Mouse (Mus musculus) 3T3-L1 (cell line): ENCODE measurements around the gene Gm21721.
"Not testable (repeated sequence)": the region's sequence is repeated elsewhere in the genome, so short reads cannot be mapped to it uniquely, and the experiment has no call there.

Experiments
- DNase-seq: peaks from one replicate; pipeline ENCODE4 v3.0.0-alpha.2; 2015; ENCODE audit warnings: low read depth, low spot score

The Gm21721 gene

DNA sequence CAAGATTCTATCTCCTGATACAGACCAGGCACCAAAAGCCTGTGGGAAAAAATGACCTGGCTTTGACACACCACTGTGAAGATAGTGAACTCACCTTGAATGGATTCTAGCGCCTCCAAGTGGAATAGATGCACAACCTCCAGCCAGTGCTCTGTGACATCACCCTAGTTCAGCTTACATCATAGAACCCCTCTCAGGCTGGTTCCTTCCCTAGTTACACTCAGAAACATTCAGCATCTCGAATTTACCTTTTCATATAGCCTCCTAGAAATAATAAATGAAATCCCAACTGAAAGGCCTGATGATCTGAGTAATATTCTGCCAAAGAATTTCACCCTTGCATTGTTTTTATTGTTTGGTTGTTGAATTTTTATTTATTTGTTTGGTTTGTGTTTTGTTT is at the start of gene Gm21721:
Gene Gm21721, minus strand, starts transcription at position 101 of the 400 bp plus-strand sequence.
- DNase-seq: not testable (repeated sequence)
